Mouse (Mus musculus) kidney, embryonic 15.5 days (tissue): ENCODE results near the gene Manea. TPM values are rescaled to one million over a fixed set of nuclear protein-coding genes. Genes with fewer than 3 reads are reported as not detected.

Experiments
- ATAC-seq: fragments of 200-750 bp; cut with Nextera tagmentation; replicated peaks from 2 replicates; pipeline ENCODE4 v1.8.0; 2017; ENCODE audit warnings: moderate TSS enrichment; ENCODE audit not compliant: low FRiP score
- H3K27ac ChIP-seq: fragments of 300-500 bp; sonication (generic); 2 replicates; pipeline ENCODE4 v1.5.1; 2015; ENCODE audit warnings: mild to moderate bottlenecking, inconsistent platforms
- H3K27me3 ChIP-seq: fragments of 300-500 bp; sonication (generic); 2 replicates; pipeline ENCODE4 v1.6.1; 2015; ENCODE audit warnings: inconsistent platforms
- H3K36me3 ChIP-seq: fragments of 300-500 bp; sonication (generic); 2 replicates; pipeline ENCODE4 v1.6.1; 2015; ENCODE audit warnings: inconsistent platforms
- H3K4me1 ChIP-seq: fragments of 300-500 bp; sonication (generic); 2 replicates; pipeline ENCODE4 v1.6.1; 2015; ENCODE audit warnings: inconsistent platforms
- H3K4me2 ChIP-seq: fragments of 300-500 bp; sonication (generic); 2 replicates; pipeline ENCODE4 v1.6.1; 2015; ENCODE audit warnings: moderate library complexity, mild to moderate bottlenecking, inconsistent platforms
- H3K4me3 ChIP-seq: fragments of 300-500 bp; sonication (generic); replicated peaks from 2 replicates; pipeline ENCODE4 v1.5.1; 2015; ENCODE audit warnings: mild to moderate bottlenecking, inconsistent platforms
- H3K9ac ChIP-seq: fragments of 300-500 bp; sonication (generic); 2 replicates; pipeline ENCODE4 v1.6.1; 2015; ENCODE audit warnings: mild to moderate bottlenecking, inconsistent platforms
- H3K9me3 ChIP-seq: fragments of 300-500 bp; sonication (generic); replicated peaks from 2 replicates; pipeline ENCODE4 v1.6.1; 2016; ENCODE audit warnings: inconsistent platforms
- WGBS: fragments of 180-500 bp; shearing (Covaris S2); methylation state at CpG from one replicate; pipeline ENCODE4 v1.1.7; 2015; ENCODE audit warnings: mixed read lengths; 5-methylcytosine and 5-hydroxymethylcytosine counted together
- polyA plus RNA-seq: library from polyadenylated mRNA; unstranded; fragments of >200 nt; fragmentation: Nextera tagmentation; extraction: Ambion mirVana; gene quantifications from 2 replicates; pipeline ENCODE4 v1.2.1, GENCODE M21; 2015

The Manea gene
- polyA plus RNA-seq, 1 experiment from 2014 or later = 16.3 TPM

- H3K27ac ChIP-seq = no peak overlapping the region
- no peak for ATAC-seq
- H3K9ac ChIP-seq = no peak overlapping the region
- 79% methylated on average over 2 of the region's 2 CpGs for WGBS
- H3K9me3 ChIP-seq = no peaks in the 10 kb centered on the region
- no peaks in the 10 kb centered on the region for H3K4me1 ChIP-seq
- H3K4me2 ChIP-seq = no peak overlapping the region
- no peaks in the 10 kb centered on the region for H3K36me3 ChIP-seq
- H3K4me3 ChIP-seq = no peak overlapping the region
- no peaks in the 10 kb centered on the region for H3K27me3 ChIP-seq
Measured at GRCm38 (mm10) chr4:26275769-26276168, 70.9 kb downstream of the Manea start.
